Mouse (Mus musculus): ENCODE measurements around the gene Abhd4. TPM values are rescaled to one million over a fixed set of nuclear protein-coding genes. Genes with fewer than 3 reads are reported as not detected.

Gene Abhd4
- polyA plus RNA-seq, 1 experiment = 70.4 TPM

DNA sequence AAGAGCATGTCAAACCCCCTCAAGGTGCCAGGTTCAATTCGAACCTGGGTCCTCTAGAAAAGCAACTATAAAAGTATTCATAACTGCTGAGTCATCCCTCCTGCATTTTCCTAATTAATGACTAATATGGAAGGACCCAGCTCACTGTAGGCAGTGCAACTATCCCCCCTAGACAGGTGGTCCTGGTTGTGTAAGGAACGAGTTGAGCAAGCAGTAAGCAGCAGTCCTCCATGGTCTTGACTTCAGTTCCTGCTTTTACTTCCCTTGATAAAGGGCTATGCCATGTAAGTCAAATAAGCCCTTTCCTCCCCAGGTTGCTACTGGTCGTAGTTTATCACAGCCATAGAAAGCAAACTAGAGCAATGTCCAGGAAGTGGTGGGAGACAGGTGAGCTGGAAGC lies 7.8 kb upstream of the Abhd4 start:
- Histone ChIP-seq H3K4me3 (replicated peaks; ENCODE audit: extremely low read depth, low read depth, low read length) (no peak overlapping the region), H3K4me1 (ENCODE audit: control insufficient read depth, insufficient read depth, low read length) (peaks cover 12% of the 10 kb centered on the region)
- 91% methylated on average over 3 of the region's 3 CpGs for WGBS
- no peak for DNase-seq
- TF ChIP-seq POLR2A (IDR thresholded peaks at IDR 0.05; ENCODE audit: borderline replicate concordance, extremely low read depth, low read depth, low read length) (no peak), CTCF (IDR thresholded peaks at IDR 0.05; ENCODE audit: insufficient read depth, low read length) (no peak)

DNA sequence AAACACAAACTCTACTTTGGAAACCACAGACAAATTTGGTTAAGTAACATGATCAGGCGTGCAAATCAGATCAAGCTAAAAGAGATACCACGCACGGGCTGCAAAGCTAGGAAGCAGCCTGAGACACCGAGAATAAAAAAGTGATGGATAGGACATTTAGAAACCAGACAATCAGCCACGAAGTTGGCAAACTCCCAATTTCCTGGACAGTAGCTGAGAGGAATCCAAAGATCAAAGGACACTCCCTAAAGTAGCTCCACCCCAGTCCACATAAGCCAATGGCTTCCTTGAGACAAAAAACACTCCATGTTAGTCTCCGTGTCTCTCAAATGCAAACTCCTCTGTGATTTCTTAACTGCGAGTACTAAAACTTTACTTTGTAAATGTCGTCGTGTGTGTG lies 4.7 kb upstream of the Abhd4 start:
- peak overlapping the region; percentile 21 for H3K4me3 ChIP-seq (replicated peaks; ENCODE audit: extremely low read depth, low read depth, low read length)
- DNase-seq = no peak

DNA sequence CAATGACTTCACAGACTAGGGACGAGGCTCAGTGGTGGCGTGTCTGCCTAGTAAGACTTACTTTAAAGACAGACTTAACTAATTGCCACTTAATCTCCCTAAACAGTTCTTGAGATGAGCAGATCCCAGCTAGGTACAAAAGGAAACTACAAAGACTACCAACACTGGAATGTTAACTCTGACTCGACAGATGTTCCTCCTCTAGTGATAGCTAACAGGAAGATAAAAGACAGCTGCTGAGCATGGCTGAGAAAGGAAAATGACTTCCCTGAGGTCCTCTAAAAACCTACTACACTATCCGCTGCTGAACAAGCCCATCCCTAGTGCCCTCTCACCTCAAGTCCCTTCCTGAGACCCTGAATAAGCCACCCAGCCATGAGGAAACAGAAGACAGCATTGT lies 3.9 kb upstream of the Abhd4 start:
- TF ChIP-seq POLR2A (IDR thresholded peaks at IDR 0.05; ENCODE audit: borderline replicate concordance, extremely low read depth, low read depth, low read length) (no peak), CTCF (IDR thresholded peaks at IDR 0.05; ENCODE audit: insufficient read depth, low read length) (no peak)
- H3K4me3 ChIP-seq (replicated peaks; ENCODE audit: extremely low read depth, low read depth, low read length) = no peak overlapping the region
- peaks cover 15% of the 10 kb centered on the region for H3K4me1 ChIP-seq (ENCODE audit: control insufficient read depth, insufficient read depth, low read length)
- no peak for DNase-seq
- 64% methylated on average over 4 of the region's 4 CpGs for WGBS

More for the DNA sequence above, 4.7 kb upstream of the Abhd4 start:
- WGBS = 31% methylated on average over 9 of the region's 9 CpGs
- peaks cover 15% of the 10 kb centered on the region for H3K4me1 ChIP-seq (ENCODE audit: control insufficient read depth, insufficient read depth, low read length)
- TF ChIP-seq CTCF (IDR thresholded peaks at IDR 0.05; ENCODE audit: insufficient read depth, low read length) = no peak
- TF ChIP-seq POLR2A (IDR thresholded peaks at IDR 0.05; ENCODE audit: borderline replicate concordance, extremely low read depth, low read depth, low read length) = no peak

DNA sequence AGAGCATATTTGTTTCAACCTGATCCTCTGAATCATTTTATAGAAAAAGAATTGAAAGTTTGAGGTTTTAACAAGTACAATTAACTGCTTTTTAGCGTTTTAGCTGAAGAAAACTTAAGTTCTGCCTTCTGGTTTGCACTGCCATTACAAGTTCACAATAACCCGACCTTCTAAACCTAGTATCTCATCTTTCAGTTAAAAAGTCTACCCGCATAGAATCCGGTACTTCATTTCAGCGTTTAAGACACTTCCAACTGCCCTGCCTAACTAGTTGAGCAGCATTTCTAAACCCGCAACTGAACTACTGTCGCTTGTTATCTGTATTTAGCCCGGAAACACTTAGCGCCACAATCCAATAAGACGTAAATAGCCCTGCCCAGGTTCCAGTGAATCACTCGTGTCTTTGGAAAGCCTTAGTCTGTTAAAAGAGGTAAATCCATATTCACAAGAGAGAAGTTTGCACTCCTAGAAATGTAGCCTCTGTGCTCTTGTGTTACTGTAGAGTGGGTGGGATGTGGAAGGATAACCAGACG lies 748 bp downstream of the Abhd4 start:
- WGBS = 54% methylated on average over 12 of the region's 12 CpGs
- no peak for DNase-seq
- TF ChIP-seq CTCF (IDR thresholded peaks at IDR 0.05; ENCODE audit: insufficient read depth, low read length) = no peak
- TF ChIP-seq POLR2A (IDR thresholded peaks at IDR 0.05; ENCODE audit: borderline replicate concordance, extremely low read depth, low read depth, low read length) = no peak
- Histone ChIP-seq H3K4me1 (ENCODE audit: control insufficient read depth, insufficient read depth, low read length) (peaks cover 11% of the 10 kb centered on the region), H3K4me3 (replicated peaks; ENCODE audit: extremely low read depth, low read depth, low read length) (no peak overlapping the region)

DNA sequence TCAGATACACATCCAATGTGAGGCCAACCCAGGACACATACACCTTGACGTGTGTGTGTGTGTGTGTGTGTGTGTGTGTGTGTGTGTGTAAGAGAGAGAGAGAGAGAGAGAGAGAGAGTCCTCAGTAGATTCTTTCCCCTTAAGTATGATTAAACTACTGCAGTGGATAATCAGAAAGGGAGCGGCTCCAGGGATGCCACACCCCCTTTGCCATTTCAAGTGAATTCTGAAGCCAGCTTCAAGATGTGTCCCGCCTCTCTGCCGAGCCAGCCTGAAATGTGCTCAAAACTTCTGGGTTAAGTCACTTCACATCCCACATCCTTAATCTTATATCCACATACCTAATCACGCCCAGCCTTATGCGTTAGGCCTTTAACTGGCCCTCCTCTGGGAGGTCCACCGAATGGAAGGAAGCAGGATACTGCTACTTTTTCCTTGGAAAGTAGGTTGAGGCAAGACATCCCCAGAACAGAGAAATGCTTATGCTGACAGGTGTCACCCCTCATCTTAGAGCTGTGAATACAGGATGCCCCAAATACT lies 4.2 kb downstream of the Abhd4 start:
- WGBS = 51% methylated on average over 7 of the region's 7 CpGs
- no peak for DNase-seq
- no peak for TF ChIP-seq POLR2A (IDR thresholded peaks at IDR 0.05; ENCODE audit: borderline replicate concordance, extremely low read depth, low read depth, low read length)
- TF ChIP-seq CTCF (IDR thresholded peaks at IDR 0.05; ENCODE audit: insufficient read depth, low read length) = no peak

DNA sequence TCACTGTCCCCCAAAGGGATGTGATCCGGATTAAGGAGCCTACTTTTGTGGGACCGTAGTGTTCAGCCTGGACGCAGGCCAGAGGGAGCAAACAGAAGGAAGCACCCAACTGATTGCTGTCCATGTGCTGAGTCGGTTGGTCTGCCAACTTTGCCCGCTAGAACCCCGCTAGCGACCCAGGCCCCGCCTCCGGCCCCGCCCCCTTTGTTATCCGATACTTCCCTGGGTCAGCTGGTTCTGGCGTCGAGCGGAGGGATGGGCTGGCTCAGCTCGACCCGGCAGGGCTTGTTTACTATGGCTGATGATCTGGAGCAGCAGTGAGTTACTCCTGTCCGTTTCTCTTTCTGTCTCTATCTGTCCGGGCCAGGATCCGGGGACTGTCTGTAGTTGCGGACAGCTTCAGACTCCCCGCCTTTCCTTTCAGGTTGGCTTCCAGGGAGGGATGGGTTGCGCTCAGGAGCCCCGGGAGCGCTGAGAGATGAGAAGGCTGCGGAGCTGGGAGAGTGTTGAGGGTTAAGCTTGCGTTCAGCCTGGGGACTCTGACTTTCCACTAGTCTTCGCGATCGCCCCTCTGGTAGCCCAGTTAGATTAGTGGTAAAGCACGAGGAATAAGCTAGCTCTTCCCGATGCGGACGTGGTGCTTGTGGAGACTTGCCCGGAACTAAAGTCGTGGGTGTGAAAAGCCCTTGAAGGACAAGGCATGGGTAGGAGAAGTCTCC lies 5.2 kb downstream of the Abhd4 start:
- TF ChIP-seq CTCF (IDR thresholded peaks at IDR 0.05; ENCODE audit: insufficient read depth, low read length) (no peak), POLR2A (IDR thresholded peaks at IDR 0.05; ENCODE audit: borderline replicate concordance, extremely low read depth, low read depth, low read length) (peak; percentile 83; the same call in 1 of the 2 replicates)

More for the DNA sequence above, 4.2 kb downstream of the Abhd4 start:
- Histone ChIP-seq H3K4me3 (replicated peaks; ENCODE audit: extremely low read depth, low read depth, low read length) (no peak overlapping the region), H3K4me1 (ENCODE audit: control insufficient read depth, insufficient read depth, low read length) (peaks cover 11% of the 10 kb centered on the region)

DNA sequence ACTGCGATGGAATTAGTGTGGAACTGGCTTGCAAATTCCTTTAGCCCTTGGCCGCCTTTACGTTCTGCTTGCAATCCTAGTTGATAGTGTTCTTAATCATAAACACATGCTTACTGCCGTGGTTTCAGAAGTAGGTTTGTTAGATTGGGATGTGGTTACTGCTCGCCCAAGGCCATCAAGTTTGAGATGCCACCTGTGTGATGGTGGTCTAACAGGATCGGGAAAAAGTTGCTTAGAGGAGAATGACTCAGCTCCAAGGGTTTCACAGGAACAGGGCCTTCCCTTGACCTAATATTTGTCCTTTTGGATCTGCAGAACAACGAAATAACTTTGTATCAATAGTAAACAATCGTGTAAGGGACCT lies 5.7 kb downstream of the Abhd4 start:
- peak overlapping the region; percentile 85 for H3K4me3 ChIP-seq (replicated peaks; ENCODE audit: extremely low read depth, low read depth, low read length)
- 12% methylated on average over 8 of the region's 8 CpGs for WGBS
- DNase-seq = no peak
- no peak for TF ChIP-seq CTCF (IDR thresholded peaks at IDR 0.05; ENCODE audit: insufficient read depth, low read length)
- TF ChIP-seq POLR2A (IDR thresholded peaks at IDR 0.05; ENCODE audit: borderline replicate concordance, extremely low read depth, low read depth, low read length) = no peak
- H3K4me1 ChIP-seq (ENCODE audit: control insufficient read depth, insufficient read depth, low read length) = peaks cover 11% of the 10 kb centered on the region

More for the DNA sequence above, 5.2 kb downstream of the Abhd4 start:
- WGBS = under 1% methylated on average over 35 of the region's 35 CpGs
- H3K4me3 ChIP-seq (replicated peaks; ENCODE audit: extremely low read depth, low read depth, low read length) = peak overlapping the region; percentile 85
- H3K4me1 ChIP-seq (ENCODE audit: control insufficient read depth, insufficient read depth, low read length) = peaks cover 11% of the 10 kb centered on the region
- peak; percentile 96 for DNase-seq

DNA sequence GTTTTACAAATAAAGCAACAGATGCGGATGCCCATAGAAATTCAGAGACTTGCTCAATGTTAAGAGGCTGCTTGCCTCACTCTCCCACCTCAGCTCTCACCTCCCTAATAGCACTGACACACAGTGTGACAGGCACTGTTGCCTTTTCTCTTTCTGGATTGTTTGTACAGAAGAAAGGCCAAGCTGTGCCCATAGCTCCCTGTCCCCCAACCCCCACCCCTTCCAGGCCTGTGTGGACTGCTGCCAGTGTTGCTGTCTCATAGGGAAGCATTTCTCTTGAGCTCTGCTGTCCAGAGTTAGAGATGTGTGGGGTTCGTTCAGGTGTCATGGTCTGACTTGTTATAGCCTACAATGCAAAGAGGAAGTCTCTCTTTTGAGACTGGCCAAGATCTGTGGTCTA lies 6.2 kb downstream of the Abhd4 start:
- no peak for DNase-seq
- no peak for TF ChIP-seq CTCF (IDR thresholded peaks at IDR 0.05; ENCODE audit: insufficient read depth, low read length)
- no peak for TF ChIP-seq POLR2A (IDR thresholded peaks at IDR 0.05; ENCODE audit: borderline replicate concordance, extremely low read depth, low read depth, low read length)
- Histone ChIP-seq H3K4me3 (replicated peaks; ENCODE audit: extremely low read depth, low read depth, low read length) (no peak overlapping the region), H3K4me1 (ENCODE audit: control insufficient read depth, insufficient read depth, low read length) (peaks cover 11% of the 10 kb centered on the region)
- 51% methylated on average over 2 of the region's 2 CpGs for WGBS

DNA sequence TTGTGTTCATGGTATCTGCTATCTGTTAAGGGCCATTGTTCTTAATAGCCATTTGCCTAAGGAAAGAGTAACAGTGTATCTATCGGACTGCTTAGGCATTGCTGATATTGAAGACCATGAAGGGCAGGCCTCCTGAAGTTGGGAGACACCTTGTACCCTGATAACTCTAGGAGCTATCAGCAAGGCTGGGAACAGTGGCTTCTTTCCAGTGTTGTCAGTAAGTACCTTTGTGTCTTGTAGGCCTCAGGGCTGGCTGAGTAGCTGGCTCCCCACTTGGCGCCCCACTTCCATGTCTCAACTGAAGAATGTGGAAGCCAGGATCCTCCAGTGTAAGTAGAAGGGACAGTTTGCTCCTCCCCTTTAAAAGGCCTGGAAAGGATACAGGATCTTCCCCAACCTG lies 7.4 kb downstream of the Abhd4 start:
- TF ChIP-seq CTCF (IDR thresholded peaks at IDR 0.05; ENCODE audit: insufficient read depth, low read length) (no peak), POLR2A (IDR thresholded peaks at IDR 0.05; ENCODE audit: borderline replicate concordance, extremely low read depth, low read depth, low read length) (no peak)
- DNase-seq = no peak
- Histone ChIP-seq H3K4me1 (ENCODE audit: control insufficient read depth, insufficient read depth, low read length) (peaks cover 11% of the 10 kb centered on the region), H3K4me3 (replicated peaks; ENCODE audit: extremely low read depth, low read depth, low read length) (no peak overlapping the region)
- 95% methylated on average over 2 of the region's 2 CpGs for WGBS

DNA sequence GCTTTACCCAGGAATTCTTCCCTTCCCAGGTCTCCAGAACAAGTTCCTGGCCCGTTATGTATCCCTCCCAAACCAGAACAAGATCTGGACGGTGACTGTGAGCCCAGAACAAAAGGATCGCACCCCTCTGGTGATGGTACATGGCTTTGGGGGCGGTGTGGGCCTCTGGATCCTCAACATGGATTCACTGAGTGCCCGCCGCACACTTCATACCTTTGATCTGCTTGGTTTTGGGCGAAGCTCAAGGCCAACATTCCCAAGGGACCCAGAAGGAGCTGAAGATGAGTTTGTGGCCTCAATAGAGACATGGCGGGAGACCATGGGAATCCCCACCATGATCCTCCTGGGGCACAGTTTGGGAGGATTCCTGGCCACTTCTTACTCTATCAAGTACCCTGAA lies 8.6 kb downstream of the Abhd4 start:
- no peak for TF ChIP-seq POLR2A (IDR thresholded peaks at IDR 0.05; ENCODE audit: borderline replicate concordance, extremely low read depth, low read depth, low read length)
- no peak for TF ChIP-seq CTCF (IDR thresholded peaks at IDR 0.05; ENCODE audit: insufficient read depth, low read length)
- H3K4me1 ChIP-seq (ENCODE audit: control insufficient read depth, insufficient read depth, low read length) = peaks cover 11% of the 10 kb centered on the region
- WGBS = 96% methylated on average over 8 of the region's 8 CpGs
- H3K4me3 ChIP-seq (replicated peaks; ENCODE audit: extremely low read depth, low read depth, low read length) = no peak overlapping the region
- no peak for DNase-seq

All from lung, adult 2 months (tissue).